Mouse (Mus musculus) heart, embryonic 12.5 days (tissue): ENCODE measurements around the gene Kin. TPM values are rescaled to one million over a fixed set of nuclear protein-coding genes. Genes with fewer than 3 reads are reported as not detected.

Experiments
- polyA plus RNA-seq: library from polyadenylated mRNA; unstranded; fragments of >200 nt; fragmentation: Nextera tagmentation; extraction: Ambion mirVana; gene quantifications from 2 replicates; pipeline ENCODE4 v1.2.1, GENCODE M21; 2016

The Kin gene
- polyA plus RNA-seq, 1 experiment from 2014 or later, result 19.1 TPM

Other genes starting within 250 kb of the Kin start
- 1.7 and 1.8 TPM in 2 replicates for gene 4930412O13Rik, start 199.3 kb upstream of the Kin start, polyA plus RNA-seq
- gene 9230102O04Rik, start 191.1 kb upstream of the Kin start, polyA plus RNA-seq, result 1.0 TPM in 1 of 2 replicates, not detected in the other
- gene Gata3, start 190.6 kb upstream of the Kin start, polyA plus RNA-seq, result 7.9 and 8.0 TPM in 2 replicates
- 8.9 and 9.4 TPM in 2 replicates for gene Taf3, start 32.0 kb upstream of the Kin start, polyA plus RNA-seq
- gene Atp5c1, start 83 bp upstream of the Kin start, polyA plus RNA-seq, result 1,074 and 1,086 TPM in 2 replicates
- 0.53 and 4.5 TPM in 2 replicates for gene Itih2, start 50.8 kb downstream of the Kin start, polyA plus RNA-seq
- gene Itih5, start 73.0 kb downstream of the Kin start, polyA plus RNA-seq, result 3.3 and 3.6 TPM in 2 replicates